Mouse (Mus musculus) G1E (cell line): ENCODE measurements around the gene Mgat4d. TPM values are rescaled to one million over a fixed set of nuclear protein-coding genes. Genes with fewer than 3 reads are reported as not detected.
A peak's percentile ranks its signal among the peaks of the same experiment; 100 is the strongest.
"Not testable (repeated sequence)": the region's sequence is repeated elsewhere in the genome, so short reads cannot be mapped to it uniquely, and the experiment has no call there.

Experiments
- ATAC-seq: 2 replicates; pipeline ENCODE4 v1.8.0; 2016; ENCODE audit warnings: mild to moderate bottlenecking; ENCODE audit not compliant: insufficient number of reproducible peaks, poor library complexity, low FRiP score, severe bottlenecking; ENCODE audit errors: extremely low read depth
- DNase-seq: peaks from one replicate; pipeline ENCODE4 v3.0.0; 2012; ENCODE audit warnings: low spot score
- H3K27me3 ChIP-seq: 2 replicates; pipeline ENCODE4 v1.6.1; 2012; ENCODE audit warnings: mild to moderate bottlenecking, low read length, inconsistent platforms; ENCODE audit not compliant: insufficient read depth
- H3K36me3 ChIP-seq: replicated peaks from 2 replicates; pipeline ENCODE3; 2012; ENCODE audit warnings: mild to moderate bottlenecking, inconsistent platforms
- H3K4me1 ChIP-seq: 2 replicates; pipeline ENCODE4 v1.6.1; 2012; ENCODE audit warnings: low read depth, low read length, inconsistent platforms, mixed read lengths; ENCODE audit not compliant: insufficient read depth
- H3K4me3 ChIP-seq: 2 replicates; pipeline ENCODE4 v1.5.1; 2012; ENCODE audit warnings: low read depth, mild to moderate bottlenecking, inconsistent platforms, low read length, moderate library complexity, mixed read lengths
- H3K9me3 ChIP-seq: replicated peaks from 2 replicates; pipeline ENCODE4 v1.6.1; 2012; ENCODE audit warnings: inconsistent platforms
- CTCF ChIP-seq: IDR thresholded peaks from 2 replicates; pipeline ENCODE4 v1.5.1; 2012; ENCODE audit warnings: low read depth, low read length, inconsistent platforms, mixed read lengths
- GATA1 ChIP-seq: IDR thresholded peaks from 2 replicates; pipeline ENCODE4 v1.6.1; 2012; ENCODE audit warnings: borderline replicate concordance, low read length, inconsistent platforms, mixed read lengths
- GATA2 ChIP-seq: IDR thresholded peaks from 2 replicates; pipeline ENCODE4 v1.6.1; 2012; ENCODE audit warnings: low read depth, low read length, inconsistent platforms, borderline replicate concordance
- POLR2AphosphoS5 ChIP-seq: IDR thresholded peaks from 2 replicates; pipeline ENCODE4 v1.6.1; 2012; ENCODE audit warnings: low read depth, low read length, inconsistent platforms; ENCODE audit not compliant: insufficient replicate concordance
- TAL1 ChIP-seq: conservative IDR thresholded peaks from 2 replicates; pipeline ENCODE4 v1.6.1; 2012; ENCODE audit warnings: low read depth, low read length, inconsistent platforms, mixed read lengths
- polyA plus RNA-seq: library from polyadenylated mRNA; stranded (reverse); fragments of >175 nt; gene quantifications from 2 replicates; pipeline ENCODE4 v1.2.3, GENCODE M21; 2012
- total RNA-seq, 2 experiments: library from RNA; stranded (forward) in 1 of 2; stranded (reverse) in 1 of 2; fragments of 200-1000 nt in 1 of 2; fragments of >200 nt in 1 of 2; fragmentation: Nextera tagmentation in 1 of 2; gene quantifications; 2 replicates each; pipeline ENCODE4 v1.2.3; 2014 to 2017

The Mgat4d gene
- not detected in 2 replicates for total RNA-seq (2014; fragmentation: Nextera tagmentation)
- not detected in 2 replicates for total RNA-seq (2017)
- not detected in 2 replicates for polyA plus RNA-seq

- H3K27me3 ChIP-seq: peaks cover 21% of the 10 kb centered on the region
Measured at GRCm38 (mm10) chr8:83348263-83348662, at the start of gene Mgat4d. Mgat4d (plus strand) TSS chr8:83348471.

DNA sequence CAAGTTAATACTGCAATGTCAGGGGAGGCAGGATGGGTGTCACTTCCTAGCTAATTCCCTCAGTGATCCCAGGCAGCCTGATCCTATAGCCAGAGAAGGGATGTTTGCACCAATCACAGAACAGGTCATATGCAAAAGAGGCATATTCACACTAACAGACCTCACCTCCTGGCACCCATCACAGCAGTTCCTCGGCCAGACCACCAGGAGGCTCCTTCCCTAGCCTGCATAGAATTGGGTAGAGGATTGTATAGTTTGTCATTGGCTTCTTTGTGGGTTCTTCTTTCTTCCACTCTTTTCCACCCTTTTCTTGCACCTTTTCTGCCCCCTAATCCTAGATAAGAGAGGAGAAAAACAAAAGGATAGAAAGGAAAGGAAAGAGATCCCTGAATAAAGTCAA is 48.1 kb upstream of the Mgat4d start:
- no peaks in the 10 kb centered on the region for H3K36me3 ChIP-seq
- peaks cover 1% of the 10 kb centered on the region; the same call in 1 of the 2 replicates for H3K27me3 ChIP-seq
- TF ChIP-seq CTCF (peak; percentile 40; the same call in 1 of the 2 replicates), GATA2 (no peak), GATA1 (no peak), POLR2AphosphoS5 (no peak), TAL1 (no peak)
- no peak overlapping the region for H3K4me3 ChIP-seq
- no peaks in the 10 kb centered on the region; the same call in 1 of the 2 replicates for H3K9me3 ChIP-seq
- DNase-seq (no peak), ATAC-seq (no peak)
- H3K4me1 ChIP-seq: no peaks in the 10 kb centered on the region

More at GRCm38 (mm10) chr8:83348263-83348662, at the start of gene Mgat4d:
- H3K4me3 ChIP-seq: no peak within 1 kb of the TSS
- no peak for ATAC-seq
- H3K9me3 ChIP-seq: no peaks in the 10 kb centered on the region
- no peak for DNase-seq
- TF ChIP-seq GATA2 (no peak), GATA1 (no peak), CTCF (no peak), POLR2AphosphoS5 (no peak), TAL1 (no peak)
- H3K36me3 ChIP-seq: no peaks in the 10 kb centered on the region
- H3K4me1 ChIP-seq: no peaks in the 10 kb centered on the region

- H3K9me3 ChIP-seq: no peaks in the 10 kb centered on the region; the same call in 1 of the 2 replicates
- H3K36me3 ChIP-seq: no peaks in the 10 kb centered on the region
- TF ChIP-seq GATA2 (no peak), POLR2AphosphoS5 (no peak), CTCF (no peak), GATA1 (no peak), TAL1 (no peak)
- DNase-seq (no peak), ATAC-seq (no peak)
- no peak overlapping the region for H3K4me3 ChIP-seq
- H3K27me3 ChIP-seq: no peaks in the 10 kb centered on the region
- H3K4me1 ChIP-seq: no peaks in the 10 kb centered on the region
Measured at GRCm38 (mm10) chr8:83304946-83305345, 43.3 kb upstream of the Mgat4d start.

DNA sequence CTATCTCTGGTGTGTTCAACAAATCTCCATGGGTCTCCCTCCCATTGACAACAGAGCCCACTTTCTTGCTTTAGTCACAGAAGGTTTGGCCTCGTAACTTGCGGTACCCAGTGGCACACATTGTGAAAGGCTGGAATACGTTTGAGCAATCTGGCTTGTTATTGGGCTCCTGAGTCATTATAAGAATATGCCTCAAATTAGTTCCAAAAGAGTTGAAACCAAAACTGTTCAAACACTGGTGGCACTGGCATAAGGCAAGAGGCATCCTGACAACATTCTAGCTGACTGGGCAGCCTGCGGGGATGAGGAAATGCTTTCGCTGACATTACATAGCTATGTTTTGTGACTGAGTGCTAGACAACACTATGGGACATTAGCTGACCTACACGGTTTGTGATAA is 38.4 kb upstream of the Mgat4d start:
- Histone ChIP-seq H3K9me3 (no peaks in the 10 kb centered on the region), H3K27me3 (no peaks in the 10 kb centered on the region), H3K4me3 (no peak overlapping the region), H3K4me1 (no peaks in the 10 kb centered on the region), H3K36me3 (peaks cover 2% of the 10 kb centered on the region)
- DNase-seq: no peak
- no peak for ATAC-seq
- no peak for TF ChIP-seq POLR2AphosphoS5
- TF ChIP-seq GATA2: no peak
- no peak for TF ChIP-seq TAL1
- no peak for TF ChIP-seq CTCF
- TF ChIP-seq GATA1: no peak

- not testable (repeated sequence) for H3K4me3 ChIP-seq, H3K4me1 ChIP-seq, H3K9me3 ChIP-seq, ATAC-seq, H3K27me3 ChIP-seq, DNase-seq
- H3K36me3 ChIP-seq: peaks cover 36% of the 10 kb centered on the region
Measured at GRCm38 (mm10) chr8:83315084-83315483, 33.2 kb upstream of the Mgat4d start.

- ATAC-seq (no peak), DNase-seq (no peak)
- H3K27me3 ChIP-seq: no peaks in the 10 kb centered on the region
- no peak for TF ChIP-seq GATA1
- no peak for TF ChIP-seq GATA2
- TF ChIP-seq POLR2AphosphoS5: no peak
- no peak for TF ChIP-seq CTCF
- no peak for TF ChIP-seq TAL1
- peaks cover 40% of the 10 kb centered on the region for H3K36me3 ChIP-seq
- H3K9me3 ChIP-seq: no peaks in the 10 kb centered on the region
- H3K4me3 ChIP-seq: no peak overlapping the region
- H3K4me1 ChIP-seq: no peaks in the 10 kb centered on the region
Measured at GRCm38 (mm10) chr8:83315691-83316090, 32.6 kb upstream of the Mgat4d start.

DNA sequence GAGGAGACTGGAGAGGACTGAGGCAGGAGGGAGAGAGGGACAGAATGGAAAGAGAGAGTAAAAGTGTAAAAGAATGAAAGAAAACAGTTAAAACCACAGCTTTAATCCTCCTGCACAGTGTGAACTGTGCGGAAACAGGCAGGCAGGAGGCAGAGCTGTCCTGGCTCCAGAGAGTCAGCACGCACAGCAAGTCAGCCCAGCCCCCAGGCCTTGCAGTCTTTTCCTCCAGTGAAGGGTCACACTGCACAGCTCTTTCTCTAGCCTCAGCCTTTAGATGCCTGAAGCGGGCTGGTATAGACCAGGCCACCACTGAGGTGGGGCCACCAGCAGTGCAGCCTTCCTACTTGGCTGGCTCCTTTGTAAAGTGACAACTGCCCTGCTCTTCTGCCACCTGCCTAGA is 27.7 kb upstream of the Mgat4d start:
- Histone ChIP-seq H3K9me3 (no peaks in the 10 kb centered on the region), H3K36me3 (peaks cover 59% of the 10 kb centered on the region), H3K4me1 (peaks cover 3% of the 10 kb centered on the region; the same call in 1 of the 2 replicates), H3K4me3 (no peak overlapping the region), H3K27me3 (no peaks in the 10 kb centered on the region)
- no peak for TF ChIP-seq CTCF
- TF ChIP-seq GATA2: no peak
- TF ChIP-seq TAL1: no peak
- no peak for TF ChIP-seq POLR2AphosphoS5
- no peak for TF ChIP-seq GATA1
- ATAC-seq: no peak
- DNase-seq: no peak

GRCm38 (mm10) chr8:83322374-83322773 is 25.9 kb upstream of the Mgat4d start:
- DNase-seq: no peak
- no peaks in the 10 kb centered on the region for H3K27me3 ChIP-seq
- TF ChIP-seq GATA1 (no peak), TAL1 (no peak), POLR2AphosphoS5 (no peak), CTCF (no peak), GATA2 (no peak)
- no peak overlapping the region for H3K4me3 ChIP-seq
- peaks cover 54% of the 10 kb centered on the region for H3K36me3 ChIP-seq
- peaks cover 11% of the 10 kb centered on the region for H3K4me1 ChIP-seq
- no peak for ATAC-seq
- H3K9me3 ChIP-seq: no peaks in the 10 kb centered on the region
